Mouse (Mus musculus): ENCODE measurements around the gene Prss53.
A peak's percentile ranks its signal among the peaks of the same experiment; 100 is the strongest.
"Not testable (repeated sequence)": the region's sequence is repeated elsewhere in the genome, so short reads cannot be mapped to it uniquely, and the experiment has no call there.

Prss53 gene

DNA sequence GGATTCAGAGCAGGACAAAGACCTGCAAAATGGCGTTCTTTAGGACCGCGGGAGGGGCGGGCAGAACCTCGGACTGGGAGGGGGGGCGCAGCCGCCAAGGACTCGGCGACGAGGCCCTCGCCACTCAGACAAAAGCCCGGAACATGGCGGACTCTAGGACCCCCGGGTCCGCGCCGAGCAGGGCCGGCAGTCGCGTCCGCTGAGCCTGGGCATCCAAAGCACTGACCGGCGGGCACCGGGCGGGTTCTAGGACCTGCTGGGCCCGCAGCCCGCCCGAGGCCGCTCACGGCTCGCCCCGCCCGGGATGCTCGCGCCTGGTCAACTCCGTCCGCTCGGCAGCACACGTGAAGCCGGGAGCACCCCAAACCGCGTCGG lies 15.2 kb downstream of the Prss53 start:
- peak; percentile 96 for DNase-seq (ENCODE audit: low read depth, low spot score)

DNA sequence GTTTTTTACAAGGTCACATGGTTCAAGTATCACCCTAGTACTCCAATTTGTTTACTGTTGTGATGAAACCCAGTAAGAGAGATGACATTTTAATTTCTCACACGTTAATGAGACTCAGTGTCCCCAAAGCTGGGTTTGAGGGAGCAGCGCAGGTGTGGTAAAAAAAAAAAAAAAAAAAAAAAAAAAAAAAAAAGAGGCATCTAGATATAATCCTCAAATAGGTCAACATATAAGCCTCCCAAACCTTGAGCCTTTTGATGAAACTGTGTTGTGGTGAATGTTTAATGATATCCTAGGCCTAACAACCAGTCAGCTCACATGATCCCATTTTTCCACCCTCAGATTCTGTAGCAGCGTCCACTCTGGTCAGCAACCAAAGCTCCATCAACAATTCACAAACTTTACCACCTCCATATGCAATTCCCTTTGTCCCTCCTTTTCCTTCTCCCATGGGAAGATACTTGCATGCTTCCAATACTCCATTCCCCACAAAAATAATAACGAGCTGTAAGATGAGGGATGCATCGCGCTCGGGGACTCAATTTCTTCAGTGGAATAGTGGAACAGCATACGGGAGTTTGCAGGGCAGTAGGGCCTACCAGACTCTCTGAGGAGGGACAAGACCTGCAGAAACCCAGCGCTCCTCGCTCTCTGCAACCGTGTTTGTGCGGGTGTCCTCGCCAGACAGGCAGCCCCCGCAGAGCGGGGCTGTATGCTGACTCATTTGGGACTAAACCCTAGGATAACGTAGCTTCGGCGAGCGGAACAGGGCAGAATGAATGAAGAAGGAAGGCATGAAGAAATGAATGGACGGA lies 15.8 kb downstream of the Prss53 start:
- DNase-seq (ENCODE audit: low read depth, low spot score), result no peak

DNA sequence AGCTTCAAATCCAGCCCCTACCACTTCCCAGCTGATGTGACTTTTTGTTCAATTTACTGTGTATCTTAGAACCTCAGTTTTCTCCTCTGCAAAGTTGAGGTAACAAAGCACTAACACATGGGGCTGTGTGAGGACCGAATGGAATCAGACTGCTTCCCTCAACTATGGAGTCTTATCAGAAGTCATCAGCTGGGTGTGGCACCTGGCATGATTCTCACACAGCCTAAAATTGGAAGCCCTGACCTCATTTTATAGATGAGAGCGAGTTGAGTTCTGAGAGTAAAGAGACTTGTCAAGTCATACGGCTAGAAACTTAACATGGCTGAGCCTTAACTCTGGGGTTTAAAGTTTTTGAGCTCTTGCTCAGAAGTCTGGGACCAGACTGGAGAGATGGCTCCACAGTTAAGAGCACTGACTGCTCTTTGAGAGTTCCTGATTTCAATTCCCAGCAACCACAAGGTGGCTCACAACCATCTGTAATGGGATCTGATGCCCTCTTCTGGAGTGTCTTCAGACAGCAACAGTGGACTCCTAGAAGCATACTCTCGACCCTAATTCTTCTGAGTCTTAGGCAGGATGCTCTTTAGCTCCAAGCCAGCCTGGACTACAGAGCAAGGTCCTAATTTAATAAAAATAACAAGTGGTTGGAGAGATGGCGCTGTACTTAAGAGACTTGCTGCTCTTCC lies 20.5 kb downstream of the Prss53 start:
- DNase-seq (ENCODE audit: low read depth, low spot score), result no peak

DNA sequence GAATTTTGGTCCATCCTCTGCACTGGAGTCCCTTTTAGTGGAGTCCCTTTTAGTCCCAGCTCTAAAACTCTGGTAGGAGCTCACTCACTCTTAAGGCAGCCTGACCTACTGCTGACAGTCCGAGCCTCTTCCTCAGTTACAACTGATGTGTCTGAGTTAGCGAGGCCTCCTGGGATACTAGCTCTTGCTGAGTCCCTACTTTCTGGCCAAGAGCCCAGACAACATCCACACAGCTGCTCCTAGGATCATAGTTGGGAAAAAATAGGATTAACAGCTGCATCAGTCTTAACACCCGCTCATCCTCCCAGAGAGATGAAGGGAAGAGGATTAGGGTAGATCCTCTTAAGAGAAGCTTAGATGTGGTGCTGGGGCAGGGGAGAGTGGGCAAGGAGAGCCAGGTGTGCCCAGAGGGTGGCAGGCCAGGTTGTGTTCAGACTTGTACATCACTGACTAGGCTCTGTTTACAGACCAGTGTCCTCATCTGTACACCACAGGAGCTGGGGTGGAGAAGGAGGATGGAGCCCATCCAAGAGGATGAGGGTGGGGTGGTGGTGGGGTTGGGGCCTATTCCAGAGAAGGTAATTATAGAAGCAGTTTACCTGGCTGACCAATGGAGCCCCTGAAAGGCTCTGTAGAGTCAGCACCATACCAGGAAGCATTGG lies 21.5 kb downstream of the Prss53 start:
- no peak for DNase-seq (ENCODE audit: low read depth, low spot score)

DNA sequence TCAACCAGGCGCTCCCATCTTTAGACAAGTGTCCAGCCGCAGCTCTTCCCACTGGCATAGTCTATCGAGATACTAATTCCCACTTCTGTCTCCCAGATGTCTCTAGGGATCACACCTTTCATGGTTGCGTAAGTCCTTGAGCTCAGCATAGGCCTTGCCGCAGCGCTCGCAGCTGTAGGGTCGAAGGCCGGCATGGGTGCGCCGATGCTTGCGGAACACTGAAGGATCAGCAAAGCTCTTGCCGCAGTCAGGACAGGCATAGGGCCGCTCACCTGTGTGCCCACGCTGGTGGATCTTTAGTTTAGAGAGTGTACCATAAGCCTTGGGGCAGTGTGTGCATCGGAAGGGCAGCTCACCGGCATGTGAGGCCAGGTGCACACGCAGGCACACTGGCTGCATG lies 23.1 kb downstream of the Prss53 start:
- no peak for DNase-seq (ENCODE audit: low read depth, low spot score)

DNA sequence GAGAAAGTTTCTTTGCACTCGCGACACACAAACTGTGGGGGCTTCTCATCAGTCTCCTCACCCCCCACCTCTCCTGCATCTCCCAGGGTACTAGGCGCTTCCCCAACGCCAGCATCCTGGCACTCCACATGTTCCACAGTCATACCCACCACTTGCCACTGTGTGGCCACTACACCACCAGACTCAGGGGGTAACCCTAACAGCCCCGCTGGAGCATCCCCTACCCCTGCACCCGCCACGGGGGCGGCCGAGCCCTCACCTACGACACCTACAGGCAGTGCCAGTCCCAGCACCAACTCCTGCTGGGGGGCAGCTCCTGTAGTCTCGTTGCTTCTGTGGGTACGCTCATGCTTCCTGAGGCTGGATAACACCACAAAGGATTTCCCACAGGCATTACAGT lies 24.3 kb downstream of the Prss53 start:
- no peak for DNase-seq (ENCODE audit: low read depth, low spot score)

- no peak for DNase-seq (ENCODE audit: low read depth, low spot score)
Measured at GRCm38 (mm10) chr7:127858258-127858657, 32.5 kb downstream of the Prss53 start.

DNA sequence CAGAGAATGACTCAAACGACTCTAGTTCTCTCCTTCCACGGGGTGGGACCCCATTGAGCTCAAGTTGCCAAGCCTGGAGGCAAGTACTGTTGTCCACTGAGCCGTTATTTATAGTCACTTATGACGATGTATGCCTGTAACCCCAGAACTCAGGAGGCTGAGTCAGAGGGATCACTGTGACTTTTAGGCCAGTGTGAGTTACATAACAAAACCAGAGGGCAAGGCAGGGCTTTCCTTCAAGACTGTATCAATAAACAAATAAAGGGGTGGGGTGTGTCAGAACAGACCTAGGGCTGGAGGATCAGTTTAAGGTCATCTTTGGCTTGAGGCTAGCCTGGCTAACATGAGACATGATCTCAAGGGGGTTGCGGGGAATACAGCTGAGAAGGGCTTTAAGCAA lies 39.9 kb downstream of the Prss53 start:
- DNase-seq (ENCODE audit: low read depth, low spot score), result no peak

DNA sequence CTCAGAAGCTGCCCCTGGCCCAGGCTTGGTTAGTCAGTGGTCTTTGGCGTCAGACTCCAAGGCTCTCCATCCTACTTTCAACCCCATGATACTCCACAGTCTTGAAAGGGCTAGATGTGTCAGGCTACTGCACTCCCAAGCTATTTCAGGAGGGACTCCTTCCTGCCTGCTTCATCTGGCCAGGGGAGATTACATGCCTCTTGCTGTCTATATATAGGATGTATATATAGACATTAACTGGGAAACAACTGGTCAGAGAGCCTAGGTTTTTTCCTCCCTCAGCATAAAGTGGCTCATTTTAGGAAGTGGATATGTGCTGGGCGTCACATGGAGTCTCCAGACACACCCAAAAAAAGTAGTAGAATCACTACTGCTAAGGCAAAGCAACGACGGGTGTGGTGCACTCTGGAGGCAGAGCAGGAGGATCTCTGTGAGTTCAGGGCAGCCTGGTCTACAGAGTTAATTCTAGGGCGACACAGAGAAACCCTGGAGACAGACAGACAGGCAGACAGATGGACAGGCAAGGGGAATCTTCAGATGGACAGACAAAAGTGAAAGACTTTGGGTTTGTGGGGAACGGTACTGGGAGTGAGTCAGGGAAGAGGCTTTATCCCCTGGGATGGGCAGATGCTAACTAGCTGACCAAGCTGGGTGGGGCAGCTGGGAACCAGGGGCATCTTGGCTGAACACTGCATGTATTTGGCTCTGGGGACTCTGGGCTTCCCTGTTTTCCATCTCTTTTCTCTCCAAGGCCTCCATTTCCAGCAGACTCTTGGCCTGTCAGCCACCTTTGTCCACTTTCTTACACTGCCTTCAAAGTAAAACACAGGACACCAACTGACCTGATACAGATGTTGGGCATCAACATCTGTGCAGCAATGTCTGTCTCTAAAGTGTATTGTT lies 40.5 kb downstream of the Prss53 start:
- no peak for DNase-seq (ENCODE audit: low read depth, low spot score)

DNA sequence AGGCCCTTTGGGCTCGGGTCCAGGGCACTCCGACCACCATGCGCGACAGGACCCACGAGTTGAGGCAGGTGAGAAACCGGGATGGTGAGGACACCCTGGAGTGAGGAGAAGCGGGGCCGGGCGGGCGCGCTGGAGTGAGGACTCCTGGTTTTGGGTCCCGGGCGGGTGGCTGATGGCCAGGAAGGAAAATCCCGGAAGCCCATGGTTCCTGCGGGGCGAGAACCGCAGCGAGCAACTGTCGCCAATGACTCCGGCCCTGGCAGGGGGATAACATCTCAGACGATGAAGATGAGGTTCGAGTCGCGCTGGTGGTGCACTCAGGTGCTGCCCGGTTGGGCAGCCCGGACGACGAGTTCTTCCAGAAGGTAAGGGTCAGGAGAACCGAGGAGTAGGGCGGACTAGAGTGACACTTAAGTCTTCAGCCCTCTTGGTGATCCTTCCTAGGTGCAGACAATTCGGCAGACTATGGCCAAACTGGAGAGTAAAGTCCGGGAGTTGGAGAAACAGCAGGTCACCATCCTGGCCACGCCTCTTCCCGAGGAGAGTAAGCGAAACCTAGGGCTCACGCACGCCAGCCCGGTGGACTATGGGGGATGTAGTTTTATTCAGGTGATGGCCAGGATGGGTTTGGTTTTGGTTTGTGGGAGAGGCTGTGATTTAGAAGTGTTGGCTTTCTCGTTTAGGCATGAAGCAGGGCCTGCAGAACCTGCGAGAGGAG lies 48.6 kb downstream of the Prss53 start:
- DNase-seq (ENCODE audit: low read depth, low spot score), result peak; percentile 56

DNA sequence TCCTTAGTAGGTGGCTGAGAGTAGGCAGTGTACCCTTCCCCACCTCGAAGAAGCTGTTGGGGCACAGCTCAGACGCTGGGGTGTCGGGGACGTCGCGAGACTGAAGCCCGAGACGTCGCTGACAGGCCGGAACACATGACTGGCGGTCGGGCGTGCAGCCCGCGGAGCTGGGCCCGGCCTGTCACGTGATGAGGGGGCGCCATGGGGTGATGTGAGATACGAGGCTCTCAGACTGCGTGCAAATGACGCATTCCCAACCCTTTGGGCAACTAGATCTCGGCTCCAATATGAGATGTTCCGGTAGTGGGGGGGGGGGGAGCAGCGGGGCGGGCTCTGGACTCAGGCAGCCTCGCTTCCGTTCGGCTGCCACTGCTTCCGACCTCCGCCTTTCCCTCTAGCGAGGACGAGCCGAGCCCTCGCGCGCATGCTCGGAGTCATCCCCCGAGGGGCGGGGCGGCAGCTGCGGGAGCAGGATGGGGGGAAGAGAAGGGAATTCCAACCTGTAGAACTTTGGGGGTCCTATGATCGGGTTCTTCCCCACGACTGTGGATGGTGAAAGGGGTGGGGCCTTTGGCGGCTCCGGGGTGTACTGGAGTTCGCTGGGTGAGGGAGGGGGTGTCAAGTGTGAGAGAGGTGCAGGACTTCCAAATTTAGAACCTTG lies 49.3 kb downstream of the Prss53 start:
- DNase-seq (ENCODE audit: low read depth, low spot score), result peak; percentile 86

DNA sequence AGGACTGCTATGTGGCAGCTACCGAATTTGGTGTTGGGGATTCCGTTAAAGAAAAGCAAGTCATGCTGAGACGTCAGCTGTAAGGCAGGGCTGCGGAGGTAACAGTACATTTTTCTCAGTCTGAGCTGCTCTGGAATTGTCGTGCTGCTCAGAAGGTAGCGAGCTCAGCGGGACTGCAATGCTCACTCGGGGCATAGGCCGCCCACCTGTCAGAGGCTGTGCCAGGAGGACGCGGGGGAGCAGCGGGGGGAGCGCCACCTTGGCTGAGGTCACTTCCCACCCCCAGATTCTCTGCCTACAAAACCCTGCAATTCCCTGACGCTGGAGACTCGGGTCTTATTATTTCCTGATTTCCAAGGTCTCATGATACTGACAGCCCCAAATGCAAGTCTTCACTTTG lies 49.9 kb downstream of the Prss53 start:
- no peak for DNase-seq (ENCODE audit: low read depth, low spot score)

DNA sequence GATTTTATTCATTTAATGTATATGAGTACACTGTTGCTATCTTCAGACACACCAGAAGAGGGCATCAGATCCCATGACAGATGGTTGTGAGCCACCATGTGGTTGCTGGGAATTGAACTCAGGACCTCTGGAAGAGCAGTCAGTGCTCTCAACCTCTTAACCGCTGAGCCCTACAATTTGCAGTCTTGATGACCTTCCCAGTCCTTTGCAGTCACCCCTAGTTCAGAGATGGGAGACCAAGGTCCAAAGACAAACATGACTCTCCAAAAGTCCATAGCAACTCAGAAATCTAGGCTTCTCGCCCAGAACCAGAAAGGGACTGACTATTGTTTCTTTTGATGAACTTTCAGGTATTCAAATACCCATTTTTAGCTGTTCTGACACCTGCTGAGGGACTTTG lies 50.7 kb downstream of the Prss53 start:
- DNase-seq (ENCODE audit: low read depth, low spot score), result not testable (repeated sequence)

- DNase-seq (ENCODE audit: low read depth, low spot score), result not testable (repeated sequence)
Measured at GRCm38 (mm10) chr7:127837878-127838277, 52.9 kb downstream of the Prss53 start.

DNA sequence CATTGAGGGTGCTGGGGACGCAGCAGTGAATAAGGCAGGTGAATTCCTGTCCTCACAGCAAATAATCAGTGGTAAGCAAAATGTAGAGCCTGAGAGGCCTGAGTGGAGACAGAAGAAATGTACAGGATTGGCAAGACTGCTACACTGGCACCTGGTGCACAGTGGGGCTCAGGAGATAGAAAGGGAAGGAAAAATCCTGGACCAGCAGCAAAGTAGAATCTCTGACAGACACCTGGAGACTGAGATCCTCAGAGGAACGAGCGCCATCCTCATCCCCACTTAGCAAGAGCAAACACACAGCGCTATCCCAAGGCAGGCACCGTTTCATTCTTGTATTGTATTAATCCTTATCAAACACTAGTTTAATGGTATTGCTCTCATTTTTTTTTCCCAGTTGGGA lies 53.3 kb downstream of the Prss53 start:
- no peak for DNase-seq (ENCODE audit: low read depth, low spot score)
